Mouse (Mus musculus): Measurements from ENCODE around the gene Adgb. TPM values are rescaled to one million over a fixed set of nuclear protein-coding genes. Genes with fewer than 3 reads are reported as not detected.

Gene Adgb
- polyA plus RNA-seq, 1 experiment from 2014 or later = 0.32 TPM

GRCm38 (mm10) chr10:10449067-10449466, 23.1 kb downstream of the Adgb start:
- 80% methylated on average over 3 of the region's 3 CpGs for WGBS
- Histone ChIP-seq H3K36me3 (ENCODE audit: control insufficient read depth, insufficient read depth, low read length) (no peaks in the 10 kb centered on the region), H3K4me3 (ENCODE audit: low read depth, low read length) (no peak overlapping the region), H3K9ac (ENCODE audit: low read length) (no peak overlapping the region), H3K4me2 (ENCODE audit: low read depth, severe bottlenecking) (no peak overlapping the region), H3K4me1 (ENCODE audit: control insufficient read depth, insufficient read depth, low read length) (no peaks in the 10 kb centered on the region), H3K9me3 (ENCODE audit: control insufficient read depth, low read length) (no peaks in the 10 kb centered on the region), H3K27ac (replicated peaks; ENCODE audit: low read depth, low read length) (no peak overlapping the region), H3K27me3 (ENCODE audit: control insufficient read depth, insufficient read depth, low read length) (no peaks in the 10 kb centered on the region)
- ATAC-seq (ENCODE audit: insufficient number of reproducible peaks, low FRiP score, low TSS enrichment, low read depth) = no peak
- no peak for DNase-seq (ENCODE audit: low spot score)

GRCm38 (mm10) chr10:10444841-10445466, 27.2 kb downstream of the Adgb start:
- 44% methylated on average over 3 of the region's 3 CpGs for WGBS
- H3K9me3 ChIP-seq (ENCODE audit: control insufficient read depth, low read length) = no peaks in the 10 kb centered on the region
- H3K4me3 ChIP-seq (ENCODE audit: low read depth, low read length) = no peak overlapping the region
- H3K36me3 ChIP-seq (ENCODE audit: control insufficient read depth, insufficient read depth, low read length) = no peaks in the 10 kb centered on the region
- H3K4me1 ChIP-seq (ENCODE audit: control insufficient read depth, insufficient read depth, low read length) = no peaks in the 10 kb centered on the region
- no peak overlapping the region for H3K9ac ChIP-seq (ENCODE audit: low read length)
- no peak overlapping the region for H3K27ac ChIP-seq (replicated peaks; ENCODE audit: low read depth, low read length)
- no peak for DNase-seq (ENCODE audit: low spot score)
- H3K27me3 ChIP-seq (ENCODE audit: control insufficient read depth, insufficient read depth, low read length) = no peaks in the 10 kb centered on the region
- no peak for ATAC-seq (ENCODE audit: insufficient number of reproducible peaks, low FRiP score, low TSS enrichment, low read depth)
- H3K4me2 ChIP-seq (ENCODE audit: low read depth, severe bottlenecking) = no peak overlapping the region

GRCm38 (mm10) chr10:10443558-10443957, 28.6 kb downstream of the Adgb start:
- DNase-seq (ENCODE audit: low spot score) (no peak), ATAC-seq (ENCODE audit: insufficient number of reproducible peaks, low FRiP score, low TSS enrichment, low read depth) (no peak)
- Histone ChIP-seq H3K9ac (ENCODE audit: low read length) (no peak overlapping the region), H3K36me3 (ENCODE audit: control insufficient read depth, insufficient read depth, low read length) (no peaks in the 10 kb centered on the region), H3K4me2 (ENCODE audit: low read depth, severe bottlenecking) (no peak overlapping the region), H3K27ac (replicated peaks; ENCODE audit: low read depth, low read length) (no peak overlapping the region), H3K27me3 (ENCODE audit: control insufficient read depth, insufficient read depth, low read length) (no peaks in the 10 kb centered on the region), H3K4me1 (ENCODE audit: control insufficient read depth, insufficient read depth, low read length) (no peaks in the 10 kb centered on the region), H3K4me3 (ENCODE audit: low read depth, low read length) (no peak overlapping the region), H3K9me3 (ENCODE audit: control insufficient read depth, low read length) (no peaks in the 10 kb centered on the region)

GRCm38 (mm10) chr10:10435014-10435413, 37.1 kb downstream of the Adgb start:
- 85% methylated on average over 1 of the region's 1 CpGs for WGBS
- Histone ChIP-seq H3K4me3 (ENCODE audit: low read depth, low read length) (no peak overlapping the region), H3K4me2 (ENCODE audit: low read depth, severe bottlenecking) (no peak overlapping the region), H3K9me3 (ENCODE audit: control insufficient read depth, low read length) (no peaks in the 10 kb centered on the region), H3K36me3 (ENCODE audit: control insufficient read depth, insufficient read depth, low read length) (no peaks in the 10 kb centered on the region), H3K27me3 (ENCODE audit: control insufficient read depth, insufficient read depth, low read length) (no peaks in the 10 kb centered on the region), H3K27ac (replicated peaks; ENCODE audit: low read depth, low read length) (no peak overlapping the region), H3K4me1 (ENCODE audit: control insufficient read depth, insufficient read depth, low read length) (no peaks in the 10 kb centered on the region), H3K9ac (ENCODE audit: low read length) (no peak overlapping the region)
- ATAC-seq (ENCODE audit: insufficient number of reproducible peaks, low FRiP score, low TSS enrichment, low read depth) (no peak), DNase-seq (ENCODE audit: low spot score) (no peak)

- ATAC-seq (ENCODE audit: insufficient number of reproducible peaks, low FRiP score, low TSS enrichment, low read depth) (no peak), DNase-seq (ENCODE audit: low spot score) (no peak)
- WGBS = 73% methylated on average over 5 of the region's 5 CpGs
- Histone ChIP-seq H3K36me3 (ENCODE audit: control insufficient read depth, insufficient read depth, low read length) (no peaks in the 10 kb centered on the region), H3K27ac (replicated peaks; ENCODE audit: low read depth, low read length) (no peak overlapping the region), H3K4me1 (ENCODE audit: control insufficient read depth, insufficient read depth, low read length) (no peaks in the 10 kb centered on the region), H3K4me2 (ENCODE audit: low read depth, severe bottlenecking) (no peak overlapping the region), H3K9me3 (ENCODE audit: control insufficient read depth, low read length) (no peaks in the 10 kb centered on the region), H3K4me3 (ENCODE audit: low read depth, low read length) (no peak overlapping the region), H3K27me3 (ENCODE audit: control insufficient read depth, insufficient read depth, low read length) (no peaks in the 10 kb centered on the region), H3K9ac (ENCODE audit: low read length) (no peak overlapping the region)
These were observed 42.5 kb downstream of the Adgb start for GRCm38 (mm10) chr10:10429635-10430034.

GRCm38 (mm10) chr10:10429032-10429431, 43.1 kb downstream of the Adgb start:
- Histone ChIP-seq H3K4me3 (ENCODE audit: low read depth, low read length) (no peak overlapping the region), H3K4me1 (ENCODE audit: control insufficient read depth, insufficient read depth, low read length) (no peaks in the 10 kb centered on the region), H3K9me3 (ENCODE audit: control insufficient read depth, low read length) (no peaks in the 10 kb centered on the region), H3K9ac (ENCODE audit: low read length) (no peak overlapping the region), H3K27me3 (ENCODE audit: control insufficient read depth, insufficient read depth, low read length) (no peaks in the 10 kb centered on the region), H3K36me3 (ENCODE audit: control insufficient read depth, insufficient read depth, low read length) (no peaks in the 10 kb centered on the region), H3K4me2 (ENCODE audit: low read depth, severe bottlenecking) (no peak overlapping the region), H3K27ac (replicated peaks; ENCODE audit: low read depth, low read length) (no peak overlapping the region)
- no peak for DNase-seq (ENCODE audit: low spot score)
- no peak for ATAC-seq (ENCODE audit: insufficient number of reproducible peaks, low FRiP score, low TSS enrichment, low read depth)
- 92% methylated on average over 7 of the region's 7 CpGs for WGBS

GRCm38 (mm10) chr10:10424383-10424782, 47.7 kb downstream of the Adgb start:
- no peak overlapping the region for H3K4me2 ChIP-seq (ENCODE audit: low read depth, severe bottlenecking)
- no peaks in the 10 kb centered on the region for H3K9me3 ChIP-seq (ENCODE audit: control insufficient read depth, low read length)
- 92% methylated on average over 2 of the region's 2 CpGs for WGBS
- no peak for DNase-seq (ENCODE audit: low spot score)
- H3K27me3 ChIP-seq (ENCODE audit: control insufficient read depth, insufficient read depth, low read length) = no peaks in the 10 kb centered on the region
- ATAC-seq (ENCODE audit: insufficient number of reproducible peaks, low FRiP score, low TSS enrichment, low read depth) = no peak
- no peak overlapping the region for H3K9ac ChIP-seq (ENCODE audit: low read length)
- H3K4me1 ChIP-seq (ENCODE audit: control insufficient read depth, insufficient read depth, low read length) = no peaks in the 10 kb centered on the region
- no peak overlapping the region for H3K4me3 ChIP-seq (ENCODE audit: low read depth, low read length)
- H3K27ac ChIP-seq (replicated peaks; ENCODE audit: low read depth, low read length) = no peak overlapping the region
- no peaks in the 10 kb centered on the region for H3K36me3 ChIP-seq (ENCODE audit: control insufficient read depth, insufficient read depth, low read length)

GRCm38 (mm10) chr10:10411046-10411445, 61.1 kb downstream of the Adgb start:
- Histone ChIP-seq H3K9ac (ENCODE audit: low read length) (no peak overlapping the region), H3K4me1 (ENCODE audit: control insufficient read depth, insufficient read depth, low read length) (no peaks in the 10 kb centered on the region), H3K9me3 (ENCODE audit: control insufficient read depth, low read length) (no peaks in the 10 kb centered on the region), H3K27me3 (ENCODE audit: control insufficient read depth, insufficient read depth, low read length) (no peaks in the 10 kb centered on the region), H3K36me3 (ENCODE audit: control insufficient read depth, insufficient read depth, low read length) (no peaks in the 10 kb centered on the region), H3K4me3 (ENCODE audit: low read depth, low read length) (no peak overlapping the region), H3K4me2 (ENCODE audit: low read depth, severe bottlenecking) (no peak overlapping the region), H3K27ac (replicated peaks; ENCODE audit: low read depth, low read length) (no peak overlapping the region)
- 45% methylated on average over 5 of the region's 5 CpGs for WGBS
- DNase-seq (ENCODE audit: low spot score) (no peak), ATAC-seq (ENCODE audit: insufficient number of reproducible peaks, low FRiP score, low TSS enrichment, low read depth) (no peak)

- WGBS = 56% methylated on average over 3 of the region's 3 CpGs
- Histone ChIP-seq H3K36me3 (ENCODE audit: control insufficient read depth, insufficient read depth, low read length) (no peaks in the 10 kb centered on the region), H3K9me3 (ENCODE audit: control insufficient read depth, low read length) (no peaks in the 10 kb centered on the region), H3K4me2 (ENCODE audit: low read depth, severe bottlenecking) (no peak overlapping the region), H3K9ac (ENCODE audit: low read length) (no peak overlapping the region), H3K4me3 (ENCODE audit: low read depth, low read length) (no peak overlapping the region), H3K27me3 (ENCODE audit: control insufficient read depth, insufficient read depth, low read length) (no peaks in the 10 kb centered on the region), H3K27ac (replicated peaks; ENCODE audit: low read depth, low read length) (no peak overlapping the region), H3K4me1 (ENCODE audit: control insufficient read depth, insufficient read depth, low read length) (no peaks in the 10 kb centered on the region)
- no peak for DNase-seq (ENCODE audit: low spot score)
- no peak for ATAC-seq (ENCODE audit: insufficient number of reproducible peaks, low FRiP score, low TSS enrichment, low read depth)
These were observed 64.0 kb downstream of the Adgb start for GRCm38 (mm10) chr10:10408166-10408565.
